Mouse (Mus musculus) heart, embryonic 13.5 days (tissue): ENCODE results near the gene Hist1h3c. TPM values are rescaled to one million over a fixed set of nuclear protein-coding genes. Genes with fewer than 3 reads are reported as not detected.
"Not testable (repeated sequence)": the region's sequence is repeated elsewhere in the genome, so short reads cannot be mapped to it uniquely, and the experiment has no call there.

Experiments used
- ATAC-seq: fragments of 200-750 bp; cut with Nextera tagmentation; 2 replicates; pipeline ENCODE4 v1.8.0; 2017; ENCODE audit warnings: moderate TSS enrichment; ENCODE audit not compliant: insufficient number of reproducible peaks, low FRiP score, low TSS enrichment; ENCODE audit errors: extremely low read depth
- H3K27ac ChIP-seq: fragments of 300-500 bp; sonication (generic); replicated peaks from 2 replicates; pipeline ENCODE4 v1.5.1; 2015; ENCODE audit warnings: moderate library complexity, mild to moderate bottlenecking, inconsistent platforms
- H3K27me3 ChIP-seq: fragments of 300-500 bp; sonication (generic); replicated peaks from 2 replicates; pipeline ENCODE4 v1.6.1; 2015; ENCODE audit warnings: mild to moderate bottlenecking, inconsistent platforms
- H3K36me3 ChIP-seq: fragments of 300-500 bp; sonication (generic); 2 replicates; pipeline ENCODE4 v1.6.1; 2015; ENCODE audit warnings: mild to moderate bottlenecking, inconsistent platforms
- H3K4me1 ChIP-seq: fragments of 300-500 bp; sonication (generic); 2 replicates; pipeline ENCODE4 v1.6.1; 2015; ENCODE audit warnings: inconsistent platforms
- H3K4me2 ChIP-seq: fragments of 300-500 bp; sonication (generic); 2 replicates; pipeline ENCODE4 v1.6.1; 2015; ENCODE audit warnings: inconsistent platforms, mild to moderate bottlenecking, moderate library complexity
- H3K4me3 ChIP-seq: fragments of 300-500 bp; sonication (generic); 2 replicates; pipeline ENCODE4 v1.5.1; 2015; ENCODE audit warnings: moderate library complexity, mild to moderate bottlenecking, inconsistent platforms
- H3K9ac ChIP-seq: fragments of 300-500 bp; sonication (generic); 2 replicates; pipeline ENCODE4 v1.6.1; 2015; ENCODE audit warnings: inconsistent platforms, mild to moderate bottlenecking, moderate library complexity
- H3K9me3 ChIP-seq: fragments of 300-500 bp; sonication (generic); 2 replicates; pipeline ENCODE4 v1.6.1; 2016; ENCODE audit warnings: inconsistent platforms
- WGBS: fragments of 180-500 bp; shearing (Covaris S2); methylation state at CpG from one replicate; pipeline ENCODE4 v1.1.7; 2015; ENCODE audit warnings: mixed read lengths; 5-methylcytosine and 5-hydroxymethylcytosine counted together
- polyA plus RNA-seq: library from polyadenylated mRNA; unstranded; fragments of >200 nt; fragmentation: Nextera tagmentation; extraction: Ambion mirVana; gene quantifications from 2 replicates; pipeline ENCODE4 v1.2.1, GENCODE M21; 2015

Hist1h3c gene
- polyA plus RNA-seq, 1 experiment from 2014 or later = 3.8 TPM

GRCm38 (mm10) chr13:23732156-23732804, 13.1 kb downstream of the Hist1h3c start:
- Histone ChIP-seq H3K9ac (no peak overlapping the region), H3K4me1 (peaks cover 11% of the 10 kb centered on the region)
- 21% methylated on average over 8 of the region's 8 CpGs for WGBS

DNA sequence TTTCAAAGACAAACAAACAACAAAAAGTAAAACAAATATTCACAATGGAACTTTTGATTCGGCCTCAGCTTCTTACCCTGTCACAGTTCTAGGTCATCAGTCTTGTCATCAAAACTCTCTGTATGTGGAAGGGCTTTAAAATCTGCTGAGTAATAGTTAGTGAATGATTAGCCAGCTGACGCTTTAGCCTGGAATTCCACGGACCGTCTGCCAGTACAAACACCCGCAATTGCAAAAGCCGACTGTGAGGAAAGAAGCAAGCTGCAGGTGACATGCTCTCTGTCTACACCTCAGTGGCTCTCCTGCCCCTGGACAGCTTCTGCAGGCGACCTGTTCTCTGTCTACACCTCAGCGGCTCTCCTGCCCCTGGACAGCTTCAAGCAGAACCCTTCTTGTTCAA, 14.9 kb downstream of the Hist1h3c start:
- Histone ChIP-seq H3K27me3 (no peaks in the 10 kb centered on the region; the same call in 1 of the 2 replicates), H3K4me1 (peaks cover 11% of the 10 kb centered on the region), H3K9ac (no peak overlapping the region), H3K36me3 (no peaks in the 10 kb centered on the region), H3K27ac (no peak overlapping the region), H3K9me3 (no peaks in the 10 kb centered on the region), H3K4me2 (peak overlapping the region; percentile 36), H3K4me3 (no peak overlapping the region)
- WGBS = 16% methylated on average over 8 of the region's 8 CpGs
- no peak for ATAC-seq

More at GRCm38 (mm10) chr13:23732156-23732804, 13.1 kb downstream of the Hist1h3c start:
- Histone ChIP-seq H3K4me3 (no peak overlapping the region), H3K27me3 (no peaks in the 10 kb centered on the region), H3K36me3 (no peaks in the 10 kb centered on the region), H3K4me2 (no peak overlapping the region), H3K9me3 (no peaks in the 10 kb centered on the region), H3K27ac (no peak overlapping the region)
- no peak for ATAC-seq

DNA sequence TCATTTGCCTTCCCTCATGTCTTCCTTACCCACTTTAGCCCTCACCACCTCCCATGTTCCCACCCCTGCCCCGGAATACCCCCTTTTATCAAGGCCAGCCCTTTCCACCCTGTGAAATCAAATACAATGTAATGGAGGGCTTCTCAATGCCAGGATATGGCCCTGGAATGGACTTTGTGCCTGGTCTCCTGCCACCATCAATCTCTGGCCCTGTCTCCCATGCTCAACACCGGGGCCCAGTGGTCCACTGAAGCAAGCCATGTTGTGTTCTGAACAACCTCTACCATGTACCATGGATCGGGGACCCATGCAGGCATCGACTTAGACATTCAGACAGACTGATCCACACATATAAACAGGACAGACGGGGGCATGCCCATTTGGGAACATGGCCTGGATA, 15.7 kb downstream of the Hist1h3c start:
- Histone ChIP-seq H3K27me3 (no peaks in the 10 kb centered on the region; the same call in 1 of the 2 replicates), H3K36me3 (no peaks in the 10 kb centered on the region), H3K9ac (no peak overlapping the region), H3K27ac (no peak overlapping the region), H3K9me3 (no peaks in the 10 kb centered on the region), H3K4me3 (no peak overlapping the region), H3K4me1 (peaks cover 14% of the 10 kb centered on the region), H3K4me2 (no peak overlapping the region)
- 83% methylated on average over 5 of the region's 5 CpGs for WGBS
- ATAC-seq = no peak

GRCm38 (mm10) chr13:23729192-23729525, 16.2 kb downstream of the Hist1h3c start:
- Histone ChIP-seq H3K9ac (no peak overlapping the region), H3K36me3 (no peaks in the 10 kb centered on the region), H3K27ac (no peak overlapping the region), H3K4me2 (no peak overlapping the region), H3K4me3 (no peak overlapping the region), H3K27me3 (no peaks in the 10 kb centered on the region; the same call in 1 of the 2 replicates), H3K9me3 (no peaks in the 10 kb centered on the region), H3K4me1 (peaks cover 19% of the 10 kb centered on the region)
- ATAC-seq = no peak
- WGBS = 86% methylated on average over 9 of the region's 9 CpGs

DNA sequence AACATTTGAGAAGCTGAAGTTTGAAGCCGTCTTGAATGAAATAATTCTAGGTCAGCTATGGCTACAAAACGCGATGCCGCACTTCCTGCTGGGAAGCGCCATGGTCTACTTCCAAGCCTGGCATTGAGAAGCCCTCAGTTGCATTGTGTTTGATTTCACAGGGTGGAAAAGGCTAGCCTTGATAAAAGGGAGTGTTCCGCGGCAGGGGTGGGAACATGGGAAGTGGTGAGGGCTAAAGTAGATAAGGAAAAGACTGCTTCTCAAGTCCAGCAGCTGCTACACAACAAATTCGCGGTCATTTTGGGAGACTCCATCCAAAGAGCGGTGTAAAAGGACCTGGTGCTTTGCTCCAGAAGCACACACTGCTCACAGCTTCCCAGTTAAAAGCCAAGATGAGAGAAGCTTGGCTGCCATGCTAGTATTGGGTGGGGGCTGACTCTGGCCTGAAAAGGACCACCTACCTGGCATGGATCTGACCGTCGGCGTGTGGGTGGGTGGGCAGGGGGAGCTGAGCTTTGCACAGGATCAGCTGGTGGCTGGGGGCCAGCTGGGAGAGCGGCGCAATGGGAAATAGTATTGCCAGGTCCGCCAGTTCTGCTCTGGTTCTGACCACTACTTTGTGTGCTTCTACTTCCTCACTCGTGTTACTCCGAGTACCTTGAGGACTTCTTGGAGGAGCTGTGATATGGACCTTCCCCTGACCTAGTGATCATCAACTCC, 16.8 kb downstream of the Hist1h3c start:
- Histone ChIP-seq H3K4me1 (peaks cover 25% of the 10 kb centered on the region), H3K9me3 (no peaks in the 10 kb centered on the region), H3K27me3 (no peaks in the 10 kb centered on the region; the same call in 1 of the 2 replicates), H3K27ac (no peak overlapping the region), H3K9ac (no peak overlapping the region), H3K4me2 (no peak overlapping the region), H3K4me3 (no peak overlapping the region), H3K36me3 (no peaks in the 10 kb centered on the region)
- no peak for ATAC-seq
- 68% methylated on average over 18 of the region's 18 CpGs for WGBS

DNA sequence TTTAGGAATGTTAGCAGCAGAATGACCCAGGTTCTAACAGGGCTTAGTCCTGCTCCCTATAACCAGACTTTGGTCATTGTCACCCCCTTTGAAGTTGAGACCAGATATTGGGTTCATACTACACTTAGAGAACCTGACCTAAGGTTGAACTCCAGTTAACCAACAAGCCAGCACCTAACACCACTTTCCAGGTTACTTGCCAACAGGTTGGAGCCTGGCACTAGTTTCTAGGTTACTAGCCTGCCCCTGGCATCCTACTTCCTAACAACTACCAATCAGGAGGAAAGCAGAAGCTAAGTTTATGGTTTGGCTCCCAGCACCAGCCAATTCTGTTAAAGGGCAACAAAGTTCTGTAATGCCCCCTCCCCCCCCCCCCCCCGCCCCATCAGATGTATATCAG, 20.2 kb downstream of the Hist1h3c start:
- ATAC-seq = no peak
- Histone ChIP-seq H3K27me3 (no peaks in the 10 kb centered on the region; the same call in 1 of the 2 replicates), H3K9me3 (no peaks in the 10 kb centered on the region), H3K36me3 (no peaks in the 10 kb centered on the region), H3K4me3 (no peak overlapping the region), H3K4me1 (peaks cover 21% of the 10 kb centered on the region), H3K9ac (no peak overlapping the region), H3K4me2 (no peak overlapping the region), H3K27ac (no peak overlapping the region)
- WGBS = no CpG with 5 or more reads among the region's 1 CpGs

DNA sequence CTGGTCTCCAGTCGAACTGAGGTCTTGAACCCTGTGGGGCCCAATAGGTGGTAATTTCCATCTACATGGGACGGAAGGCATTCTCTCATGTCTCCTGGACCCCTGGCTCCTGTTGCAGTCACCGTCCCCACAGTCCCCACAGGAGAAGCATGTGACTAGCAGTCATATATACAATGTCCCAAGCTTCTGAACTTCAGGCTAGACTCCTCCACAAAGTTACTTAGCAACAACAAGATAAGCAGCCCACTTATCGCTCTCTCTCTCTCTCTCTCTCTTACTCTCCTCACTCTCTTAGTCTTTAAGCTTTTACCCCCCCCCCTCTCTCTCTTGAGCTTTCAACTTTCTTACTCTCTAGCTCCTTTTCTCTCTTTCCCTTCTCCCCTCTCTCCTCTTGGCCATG, 21.2 kb downstream of the Hist1h3c start:
- no peak for ATAC-seq
- Histone ChIP-seq H3K9me3 (peaks cover 7% of the 10 kb centered on the region; the same call in 1 of the 2 replicates), H3K27me3 (no peaks in the 10 kb centered on the region; the same call in 1 of the 2 replicates), H3K9ac (no peak overlapping the region), H3K27ac (no peak overlapping the region), H3K4me2 (0 out of 2 replicates have a peak overlapping the region, but pooled peaks have one; percentile 5), H3K4me1 (peaks cover 21% of the 10 kb centered on the region), H3K4me3 (no peak overlapping the region), H3K36me3 (no peaks in the 10 kb centered on the region)
- 38% methylated on average over 4 of the region's 4 CpGs for WGBS

DNA sequence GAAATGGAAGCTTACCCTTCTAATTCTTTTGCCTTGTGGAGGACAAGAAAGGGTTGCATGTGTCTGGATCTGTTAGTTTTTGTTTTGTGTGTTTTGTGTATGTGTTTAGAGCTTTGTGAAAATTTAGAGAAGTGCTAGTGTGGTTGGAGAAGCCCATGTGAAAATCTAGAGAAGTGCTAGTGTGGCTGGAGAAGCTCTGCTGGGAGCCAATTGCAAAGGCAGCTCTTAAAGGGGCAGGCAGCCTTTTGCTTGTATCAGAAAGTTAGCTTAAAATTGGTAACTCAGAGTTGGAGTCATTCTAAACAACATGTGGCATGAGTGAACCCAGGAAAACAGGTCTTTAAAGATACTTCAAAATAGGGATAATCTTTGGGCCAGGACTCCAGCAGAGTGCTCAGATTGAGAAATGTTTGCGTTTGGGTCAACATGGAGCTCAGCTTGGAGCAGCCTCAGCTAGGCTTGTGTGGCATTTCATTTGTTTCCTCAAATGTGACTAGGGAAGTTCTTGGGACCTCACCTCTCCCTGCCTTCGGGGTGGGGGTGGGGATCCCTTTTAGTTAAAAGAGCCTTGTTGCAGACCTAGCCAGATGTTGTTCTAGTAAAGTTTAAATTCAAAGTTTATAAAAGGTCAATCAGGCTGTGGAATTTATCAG, 27.7 kb downstream of the Hist1h3c start:
- ATAC-seq, H3K27me3 ChIP-seq, H3K9me3 ChIP-seq, H3K4me2 ChIP-seq, H3K9ac ChIP-seq, H3K27ac ChIP-seq, H3K36me3 ChIP-seq, H3K4me3 ChIP-seq: not testable (repeated sequence)
- WGBS = 18% methylated on average over 2 of the region's 2 CpGs
- peaks cover 12% of the 10 kb centered on the region for H3K4me1 ChIP-seq

DNA sequence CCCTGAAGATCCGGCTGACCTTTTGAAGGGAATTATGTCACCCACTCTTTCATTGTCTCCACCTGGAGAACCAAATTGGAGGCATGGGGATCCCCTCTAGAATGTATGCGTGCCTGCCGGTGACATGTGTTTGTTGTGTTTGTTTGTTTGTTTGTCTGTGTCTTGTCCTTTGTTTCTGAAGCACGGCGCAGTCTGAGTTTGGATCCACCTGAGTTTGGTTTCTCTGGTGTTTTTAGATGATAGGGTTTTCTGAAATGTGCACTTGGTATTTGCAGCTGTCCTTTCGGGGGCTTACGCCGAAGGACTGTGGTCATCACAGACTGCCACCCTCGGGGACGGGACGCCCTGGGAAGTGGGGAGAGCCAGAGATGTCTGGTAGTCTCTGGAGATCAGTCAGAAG, 28.2 kb downstream of the Hist1h3c start:
- ATAC-seq = no peak
- 38% methylated on average over 11 of the region's 11 CpGs for WGBS

GRCm38 (mm10) chr13:23716261-23717042, 28.9 kb downstream of the Hist1h3c start:
- peaks cover 12% of the 10 kb centered on the region for H3K4me1 ChIP-seq
- peaks cover 7% of the 10 kb centered on the region; the same call in 1 of the 2 replicates for H3K9me3 ChIP-seq
- no peak overlapping the region for H3K4me3 ChIP-seq
- no peak overlapping the region for H3K9ac ChIP-seq
- H3K27ac ChIP-seq = no peak overlapping the region
- ATAC-seq = no peak
- H3K27me3 ChIP-seq = no peaks in the 10 kb centered on the region
- WGBS = 53% methylated on average over 5 of the region's 5 CpGs
- H3K4me2 ChIP-seq = no peak overlapping the region
- no peaks in the 10 kb centered on the region for H3K36me3 ChIP-seq

More for the DNA sequence above, 28.2 kb downstream of the Hist1h3c start:
- no peak overlapping the region for H3K4me2 ChIP-seq
- peaks cover 7% of the 10 kb centered on the region; the same call in 1 of the 2 replicates for H3K9me3 ChIP-seq
- H3K27ac ChIP-seq = no peak overlapping the region
- H3K27me3 ChIP-seq = no peaks in the 10 kb centered on the region
- H3K36me3 ChIP-seq = no peaks in the 10 kb centered on the region
- peaks cover 12% of the 10 kb centered on the region for H3K4me1 ChIP-seq
- H3K4me3 ChIP-seq = no peak overlapping the region
- no peak overlapping the region for H3K9ac ChIP-seq
